Mouse (Mus musculus) liver, embryonic 14.5 days (tissue): ENCODE measurements around the gene Rtkn2. TPM values are rescaled to one million over a fixed set of nuclear protein-coding genes. Genes with fewer than 3 reads are reported as not detected.

Source experiments
- ATAC-seq: fragments of 200-750 bp; cut with Nextera tagmentation; 2 replicates; pipeline ENCODE4 v1.8.0; 2017; ENCODE audit warnings: moderate number of reproducible peaks, mild to moderate bottlenecking, moderate library complexity; ENCODE audit not compliant: insufficient read depth
- DNase-seq, 3 experiments: peaks; one replicate each; pipeline ENCODE4 v3.0.0-alpha.2; 2012 to 2013; ENCODE audit warnings: low read depth in 3 of 3, low spot score in 3 of 3
- H3K27ac ChIP-seq: fragments of 300-500 bp; sonication (generic); 2 replicates; pipeline ENCODE4 v1.5.1; 2014; ENCODE audit warnings: moderate library complexity, mild to moderate bottlenecking, control low read depth, inconsistent platforms
- H3K27me3 ChIP-seq: fragments of 300-500 bp; sonication (generic); 2 replicates; pipeline ENCODE4 v1.6.1; 2014; ENCODE audit warnings: mild to moderate bottlenecking, low read length, moderate library complexity; ENCODE audit not compliant: control insufficient read depth, insufficient read depth
- H3K36me3 ChIP-seq: fragments of 300-500 bp; sonication (generic); replicated peaks from 2 replicates; pipeline ENCODE4 v1.6.1; 2014; ENCODE audit warnings: low read depth; ENCODE audit not compliant: control insufficient read depth, insufficient read depth
- H3K4me1 ChIP-seq, 2 experiments: fragments of 200-500 bp in 1 of 2; fragments of 300-500 bp in 1 of 2; sonication (generic) in 1 of 2; replicated peaks; 2 replicates each; pipeline ENCODE4 v1.6.1; 2012 to 2014; ENCODE audit warnings: antibody characterized with exemption in 1 of 2, inconsistent platforms in 1 of 2, low read length in 1 of 2; ENCODE audit not compliant: control insufficient read depth in 2 of 2, insufficient read depth in 2 of 2
- H3K4me2 ChIP-seq: fragments of 300-500 bp; sonication (generic); 2 replicates; pipeline ENCODE4 v1.6.1; 2014; ENCODE audit warnings: low read depth, mild to moderate bottlenecking, control low read depth, moderate library complexity
- H3K4me3 ChIP-seq, 2 experiments: fragments of 200-500 bp in 1 of 2; fragments of 300-500 bp in 1 of 2; sonication (generic) in 1 of 2; 2 replicates each; pipeline ENCODE4 v1.5.1; 2012 to 2014; ENCODE audit warnings: low read depth in 2 of 2, low read length in 2 of 2, mild to moderate bottlenecking in 2 of 2, control low read depth in 1 of 2, inconsistent platforms in 1 of 2, moderate library complexity in 1 of 2; ENCODE audit not compliant: insufficient read depth in 1 of 2
- H3K9ac ChIP-seq: fragments of 300-500 bp; sonication (generic); replicated peaks from 2 replicates; pipeline ENCODE4 v1.6.1; 2014; ENCODE audit warnings: mild to moderate bottlenecking, control low read depth, moderate library complexity
- H3K9me3 ChIP-seq: fragments of 300-500 bp; sonication (generic); 2 replicates; pipeline ENCODE4 v1.6.1; 2016; ENCODE audit warnings: low read length, mixed read lengths; ENCODE audit not compliant: control insufficient read depth
- CTCF ChIP-seq: IDR thresholded peaks from 2 replicates; pipeline ENCODE4 v1.5.1; 2016; ENCODE audit warnings: antibody characterized with exemption, low read depth, control low read depth
- EP300 ChIP-seq: IDR thresholded peaks from 2 replicates; pipeline ENCODE4 v1.6.1; 2016; ENCODE audit warnings: antibody characterized with exemption, low read depth
- WGBS: fragments of 180-500 bp; shearing (Covaris S2); extraction: QIAGEN DNeasy Blood & Tissue Kit; methylation state at CpG from one replicate; pipeline ENCODE4 v1.1.7; 2014; ENCODE audit not compliant: insufficient replicate concordance; 5-methylcytosine and 5-hydroxymethylcytosine counted together
- polyA plus RNA-seq, 2 experiments: library from polyadenylated mRNA; depleted of rRNA in 1 of 2; stranded (reverse) in 1 of 2; unstranded in 1 of 2; fragments of >200 nt; fragmentation: Nextera tagmentation in 1 of 2; extraction: Ambion mirVana in 1 of 2; gene quantifications; 2 replicates each; pipeline versions ENCODE4 v1.2.1 to v1.2.3; 2012 to 2014

Gene Rtkn2
- polyA plus RNA-seq, 2 experiments: 0.37 to 0.93 TPM

GRCm38 (mm10) chr10:68104481-68104880 lies 125.1 kb downstream of the Rtkn2 start:
- Histone ChIP-seq H3K27ac (no peak overlapping the region), H3K4me3 (no peak overlapping the region), H3K36me3 (no peaks in the 10 kb centered on the region), H3K4me1 (peaks cover 0 to 7% of the 10 kb centered on the region in 2 experiments; a peak in 2 of 4 replicates), H3K4me2 (no peak overlapping the region), H3K27me3 (no peaks in the 10 kb centered on the region), H3K9me3 (no peaks in the 10 kb centered on the region), H3K9ac (no peak overlapping the region)
- ATAC-seq (no peak), DNase-seq (no peak)
- no peak for TF ChIP-seq CTCF
- no peak for TF ChIP-seq EP300
- WGBS: 33% methylated on average over 2 of the region's 2 CpGs

DNA sequence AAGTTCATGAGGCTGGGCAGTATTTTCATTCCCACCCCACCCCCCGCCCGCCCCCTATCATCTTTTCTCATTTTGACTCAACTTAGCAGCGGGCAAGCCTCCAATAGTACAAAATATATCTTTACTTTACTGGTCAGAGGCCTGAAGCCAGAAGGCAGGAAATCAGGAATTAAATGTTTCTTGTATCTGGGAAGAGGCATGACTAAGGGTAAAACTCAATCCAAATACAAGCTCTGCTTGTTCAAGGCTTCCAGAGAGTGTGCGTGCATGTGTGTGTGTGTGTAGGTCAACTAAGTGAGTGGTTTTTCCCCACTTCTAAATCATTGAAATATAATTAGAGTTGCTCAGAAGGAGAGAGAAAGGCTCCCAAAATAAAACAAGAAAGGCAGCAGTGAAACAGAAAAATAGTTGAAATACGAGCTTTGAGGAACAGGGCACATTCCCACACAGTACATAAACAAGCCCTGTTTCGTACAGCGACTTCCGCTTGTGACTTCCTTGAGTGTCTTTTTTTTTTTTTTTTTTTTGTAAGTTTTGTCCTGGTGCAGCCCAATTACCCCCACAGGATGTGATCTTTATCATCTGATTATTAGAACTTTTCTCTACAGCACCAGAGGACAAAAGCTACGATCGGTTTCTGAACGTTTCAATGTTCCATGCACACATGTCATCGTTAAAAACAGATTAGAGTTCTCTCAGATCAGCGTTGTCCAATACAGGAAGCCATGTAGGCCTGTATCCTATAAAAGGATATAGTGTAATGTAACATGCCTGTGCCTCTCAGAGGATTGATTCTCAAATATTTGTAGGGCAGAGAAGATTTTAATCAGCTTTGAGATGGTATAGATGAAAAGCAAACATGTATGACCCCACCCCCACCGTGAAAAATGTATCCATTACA lies 125.8 kb downstream of the Rtkn2 start:
- Histone ChIP-seq H3K36me3 (no peaks in the 10 kb centered on the region), H3K4me2 (no peak overlapping the region), H3K4me3 (no peak overlapping the region), H3K27ac (no peak overlapping the region), H3K9ac (no peak overlapping the region), H3K4me1 (peaks cover 0 to 7% of the 10 kb centered on the region in 2 experiments; a peak in 2 of 4 replicates), H3K27me3 (no peaks in the 10 kb centered on the region), H3K9me3 (no peaks in the 10 kb centered on the region)
- no peak for DNase-seq
- ATAC-seq: no peak
- WGBS: 32% methylated on average over 14 of the region's 14 CpGs
- TF ChIP-seq EP300 (no peak), CTCF (no peak)

DNA sequence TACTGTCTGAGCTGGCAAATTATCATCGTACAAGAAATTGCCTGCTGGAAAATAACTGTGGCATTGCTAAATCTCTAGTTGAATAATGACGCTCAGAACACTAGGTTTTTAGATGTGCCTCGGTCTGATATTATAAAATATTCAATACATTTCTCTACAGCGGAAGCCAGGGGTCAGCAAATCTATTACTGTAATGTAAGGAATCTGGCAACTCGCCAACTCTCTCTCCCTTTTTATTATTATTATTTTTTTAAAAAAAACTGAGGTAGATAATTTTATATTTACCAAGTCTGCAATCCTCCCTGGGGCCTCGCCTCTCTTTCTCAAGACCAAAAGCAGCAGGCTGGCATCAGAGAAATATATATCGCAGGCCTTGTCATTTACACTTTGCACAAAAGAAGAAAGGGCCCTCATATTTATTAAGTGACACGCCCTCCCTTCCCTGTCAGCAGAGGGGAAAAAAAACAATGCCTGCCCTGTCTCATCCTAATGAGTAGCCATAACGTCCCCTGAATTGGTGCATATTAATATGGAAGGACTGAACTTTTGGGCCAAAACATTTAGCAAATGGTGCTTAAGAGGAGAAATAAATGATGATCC lies 127.1 kb downstream of the Rtkn2 start:
- no peaks in the 10 kb centered on the region for H3K27me3 ChIP-seq
- H3K4me3 ChIP-seq: no peak overlapping the region
- H3K9me3 ChIP-seq: no peaks in the 10 kb centered on the region
- no peak overlapping the region for H3K27ac ChIP-seq
- H3K4me1 ChIP-seq: peaks cover 0 to 7% of the 10 kb centered on the region in 2 experiments; a peak in 2 of 4 replicates
- no peak for ATAC-seq
- no peak for DNase-seq
- TF ChIP-seq EP300 (no peak), CTCF (no peak)
- no peak overlapping the region for H3K4me2 ChIP-seq
- WGBS: 68% methylated on average over 9 of the region's 9 CpGs
- H3K9ac ChIP-seq: no peak overlapping the region
- no peaks in the 10 kb centered on the region for H3K36me3 ChIP-seq

DNA sequence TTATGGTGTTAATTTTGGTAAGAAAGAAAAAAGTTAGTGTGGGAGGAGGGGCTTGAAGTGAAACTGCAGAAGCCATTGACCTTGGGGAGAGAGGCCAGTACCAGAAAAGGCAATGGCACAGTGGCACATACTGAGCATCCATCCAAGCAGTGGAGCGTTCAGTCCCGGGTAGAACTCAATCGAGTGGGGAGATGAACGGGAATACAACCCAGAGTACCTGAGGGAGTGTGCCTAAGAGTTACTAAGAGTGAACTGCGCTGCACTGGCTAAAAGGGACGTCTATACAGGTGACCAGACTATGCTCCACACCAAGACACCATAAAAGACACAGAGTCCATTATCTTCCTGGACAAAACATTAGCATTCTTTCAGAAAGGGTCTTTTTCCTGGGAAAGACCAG lies 128.3 kb downstream of the Rtkn2 start:
- Histone ChIP-seq H3K36me3 (no peaks in the 10 kb centered on the region), H3K27me3 (no peaks in the 10 kb centered on the region), H3K4me2 (no peak overlapping the region), H3K9ac (no peak overlapping the region), H3K4me1 (peaks cover 0 to 7% of the 10 kb centered on the region in 2 experiments; a peak in 2 of 4 replicates), H3K4me3 (no peak overlapping the region), H3K27ac (no peak overlapping the region), H3K9me3 (no peaks in the 10 kb centered on the region)
- WGBS: 64% methylated on average over 6 of the region's 6 CpGs
- DNase-seq (no peak), ATAC-seq (no peak)
- TF ChIP-seq CTCF (no peak), EP300 (no peak)

Other genes with a start within 250 kb of the Rtkn2 start
- 0.01 and 0.03 TPM in 2 replicates for gene Zfp365, start 66.9 kb upstream of the Rtkn2 start, polyA plus RNA-seq (2012; rRNA removed)
- gene Zfp365, start 66.9 kb upstream of the Rtkn2 start, polyA plus RNA-seq (2014; fragmentation: Nextera tagmentation; extraction: Ambion mirVana): 0.03 TPM in 1 of 2 replicates, not detected in the other